Mouse (Mus musculus): ENCODE measurements around the gene 4930505A04Rik. TPM values are rescaled to one million over a fixed set of nuclear protein-coding genes. Genes with fewer than 3 reads are reported as not detected.

Gene 4930505A04Rik
- polyA plus RNA-seq, 1 experiment: not detected

GRCm38 (mm10) chr11:30383076-30383475 lies 88.6 kb downstream of the 4930505A04Rik start:
- Histone ChIP-seq H3K4me1 (ENCODE audit: control insufficient read depth) (no peaks in the 10 kb centered on the region), H3K36me3 (ENCODE audit: control insufficient read depth) (no peaks in the 10 kb centered on the region)

More at GRCm38 (mm10) chr11:30383076-30383475, 88.6 kb downstream of the 4930505A04Rik start:
- TF ChIP-seq GATA1 (IDR thresholded peaks at IDR 0.05; ENCODE audit: low read length) (no peak), TAL1 (IDR thresholded peaks at IDR 0.05; ENCODE audit: low read length) (no peak)
- Histone ChIP-seq H3K9me3 (ENCODE audit: control insufficient read depth, low read length) (no peaks in the 10 kb centered on the region), H3K4me3 (replicated peaks) (no peak overlapping the region), H3K27me3 (ENCODE audit: control insufficient read depth) (no peaks in the 10 kb centered on the region)

Other genes with a start within 250 kb of the 4930505A04Rik start
- 0.02 and 0.03 TPM in 2 replicates for gene Sptbn1, start 203.7 kb downstream of the 4930505A04Rik start, polyA plus RNA-seq (2012)
- gene Acyp2, start 177.8 kb upstream of the 4930505A04Rik start, polyA plus RNA-seq (2012): 0.39 and 0.53 TPM in 2 replicates

Measured in erythroblast, embryonic 14.5 days (primary cell).